Mouse (Mus musculus) thymus, postnatal 10 days (tissue): ENCODE measurements at regions not wholly inside any gene's neighbourhood (a gene's known extent, or its start where the extent isn't known, plus 50 kb on each side); places are given as distances from the start of the nearest gene placed in this dataset.

Experiments
- DNase-seq, 2 experiments: peaks; one replicate each; pipeline ENCODE4 v3.0.0; 2021; ENCODE audit warnings: low spot score in 2 of 2

DNA sequence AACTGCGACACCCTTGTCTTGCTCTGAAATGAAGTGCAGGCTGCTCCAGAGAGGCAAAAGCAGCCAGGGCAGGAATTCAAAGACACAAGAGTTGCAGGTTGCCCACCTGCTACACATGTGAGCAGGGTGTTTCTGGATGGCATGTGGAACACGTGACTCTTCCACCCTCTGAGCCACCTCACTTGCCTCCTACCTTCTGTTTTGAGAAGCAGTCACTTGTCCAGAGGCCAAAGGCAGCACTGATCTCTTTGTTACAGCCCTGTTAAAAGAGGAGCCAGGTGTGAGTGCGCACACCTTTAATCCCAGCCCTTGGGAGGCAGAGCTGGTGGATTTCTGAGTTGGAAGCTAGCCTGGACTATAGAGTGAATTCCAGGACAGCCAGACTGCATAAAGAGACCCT lies 79.7 kb upstream of the Tle3 start:
- no peak for DNase-seq

DNA sequence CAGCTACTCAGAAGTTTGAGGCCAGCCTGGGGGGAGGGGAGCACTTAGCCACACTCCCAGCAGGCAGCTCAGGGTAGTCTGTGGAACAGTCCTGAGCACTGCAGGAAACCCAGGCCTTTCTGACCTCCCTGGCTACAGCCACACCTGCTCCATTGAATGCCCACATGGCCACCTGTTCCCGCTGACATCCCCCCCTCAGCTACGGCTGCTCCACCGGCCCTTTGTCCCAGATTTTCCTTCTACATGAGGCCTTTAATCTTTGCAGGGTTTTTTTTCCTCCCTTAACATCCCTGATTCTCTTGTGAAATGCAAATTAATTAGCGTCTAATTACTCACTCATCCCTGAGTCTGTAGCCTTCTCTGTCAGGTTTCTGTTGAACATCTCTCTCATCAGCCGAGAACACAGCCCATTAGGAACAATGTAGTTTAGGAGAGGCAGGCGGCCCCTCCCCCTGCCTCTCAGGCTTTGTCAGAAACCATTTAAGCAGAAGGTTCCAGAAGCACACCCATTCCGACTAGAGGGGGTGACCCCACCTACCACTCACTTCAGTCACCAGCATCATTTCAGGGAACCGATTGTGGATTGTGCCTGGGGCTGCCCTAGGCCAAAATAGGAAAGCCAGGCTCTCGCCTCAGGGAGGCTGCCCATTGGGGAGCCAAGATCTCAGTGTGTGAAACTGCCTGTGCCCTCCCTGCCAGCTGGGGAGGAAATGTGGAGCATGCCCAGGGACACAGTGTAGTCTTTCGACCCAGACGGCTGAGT lies 78.8 kb upstream of the Tle3 start:
- DNase-seq = no peak

DNA sequence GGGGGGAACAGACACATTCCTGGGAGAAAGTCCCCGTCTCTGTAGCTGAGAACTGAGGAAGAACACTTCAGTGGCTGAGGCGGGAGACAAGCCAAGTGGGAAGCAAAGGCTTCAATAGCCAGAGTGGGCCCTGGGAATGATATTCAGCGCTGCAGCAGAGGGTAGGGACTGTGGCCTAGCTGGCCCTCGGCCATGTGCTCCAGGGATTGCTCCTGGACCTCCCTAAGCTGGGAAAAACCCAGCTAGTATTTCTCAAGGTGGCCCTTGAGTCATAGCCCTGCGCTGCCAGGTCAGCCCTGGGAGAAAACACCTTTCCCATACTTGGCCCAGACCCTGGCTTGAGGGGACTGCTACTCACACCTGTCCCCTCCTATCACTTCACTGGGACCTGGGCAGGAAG lies 77.2 kb upstream of the Tle3 start:
- DNase-seq = no peak

DNA sequence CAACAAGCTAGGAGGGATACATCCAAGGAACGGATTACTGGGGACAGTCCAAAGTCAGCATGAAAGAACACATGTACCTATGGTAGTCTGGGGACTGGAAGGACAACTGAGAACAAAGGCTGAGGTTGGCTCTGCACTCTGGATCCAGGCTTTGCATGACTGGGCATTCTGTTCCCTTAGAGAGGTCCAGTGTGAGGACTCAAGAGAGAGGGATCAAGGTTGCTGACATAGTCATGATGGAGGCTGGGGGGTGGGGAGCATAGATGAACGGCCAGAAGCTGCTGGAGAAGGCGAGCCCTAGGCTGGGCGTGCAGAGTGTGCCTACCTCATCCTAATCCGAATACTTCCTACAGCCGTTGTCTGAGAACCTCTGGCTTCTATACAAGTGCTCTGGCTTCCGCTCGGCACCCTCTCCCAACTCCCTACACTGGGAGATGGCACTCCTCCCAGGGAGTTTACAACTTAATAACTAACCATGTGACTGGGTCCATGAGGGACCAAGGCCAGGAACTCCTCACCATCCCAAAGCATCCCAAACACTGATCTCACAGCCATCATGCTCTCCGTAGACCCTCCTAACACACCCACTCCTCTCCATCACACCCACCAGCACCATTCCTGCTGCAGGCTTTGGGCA lies 75.7 kb upstream of the Tle3 start:
- no peak for DNase-seq

DNA sequence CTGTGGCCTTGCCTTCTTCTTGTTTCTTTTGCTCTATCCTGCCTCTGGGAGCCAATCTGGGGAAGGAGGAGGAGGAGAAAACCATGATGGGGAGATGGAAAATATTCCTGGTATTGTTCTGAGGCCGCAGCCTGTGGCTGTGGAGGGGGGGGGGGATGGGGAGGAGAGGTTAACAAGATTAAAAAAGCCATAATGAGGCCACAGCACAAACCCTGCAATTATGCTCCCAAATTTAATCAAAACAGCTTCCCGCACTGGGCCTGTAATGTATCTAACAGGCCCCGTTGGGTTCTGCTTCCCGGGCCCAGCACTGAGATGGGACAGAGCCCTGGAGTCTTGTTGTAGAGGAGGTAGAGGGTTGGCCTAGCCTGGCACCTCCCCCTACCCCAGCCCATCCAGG lies 74.8 kb upstream of the Tle3 start:
- no peak for DNase-seq

DNA sequence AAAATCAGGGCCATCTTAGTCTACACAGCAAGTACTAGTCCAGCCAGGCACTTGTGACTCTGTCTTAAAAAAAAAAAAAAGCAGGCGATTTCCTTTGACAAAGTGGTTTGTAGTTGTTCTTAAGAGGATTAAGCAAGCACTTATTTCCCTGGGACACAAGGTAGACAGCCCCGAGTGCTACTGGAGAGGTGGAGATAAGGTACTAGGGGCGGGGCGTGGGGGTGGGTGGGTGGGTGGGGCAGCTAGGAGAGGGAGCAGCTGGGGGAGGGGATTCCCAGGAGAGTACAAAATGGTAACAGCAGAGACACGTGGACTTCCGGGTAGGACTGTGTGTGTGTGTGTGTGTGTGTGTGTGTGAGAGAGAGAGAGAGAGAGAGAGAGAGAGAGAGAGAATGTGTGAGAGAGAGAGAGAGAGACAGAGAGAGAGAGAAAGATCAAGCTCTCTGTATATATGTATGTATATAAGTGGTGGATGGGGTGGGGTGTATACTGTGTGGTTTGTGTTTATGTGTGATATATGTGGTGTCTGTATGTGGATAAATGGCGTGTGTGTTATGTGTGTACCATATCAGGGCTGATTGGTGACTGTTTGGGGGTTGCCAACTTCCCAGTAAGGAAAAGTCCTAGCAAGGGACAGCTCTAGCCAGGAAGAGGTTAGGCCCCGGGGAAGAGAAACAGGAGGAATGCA lies 72.1 kb upstream of the Tle3 start:
- DNase-seq = no peak

DNA sequence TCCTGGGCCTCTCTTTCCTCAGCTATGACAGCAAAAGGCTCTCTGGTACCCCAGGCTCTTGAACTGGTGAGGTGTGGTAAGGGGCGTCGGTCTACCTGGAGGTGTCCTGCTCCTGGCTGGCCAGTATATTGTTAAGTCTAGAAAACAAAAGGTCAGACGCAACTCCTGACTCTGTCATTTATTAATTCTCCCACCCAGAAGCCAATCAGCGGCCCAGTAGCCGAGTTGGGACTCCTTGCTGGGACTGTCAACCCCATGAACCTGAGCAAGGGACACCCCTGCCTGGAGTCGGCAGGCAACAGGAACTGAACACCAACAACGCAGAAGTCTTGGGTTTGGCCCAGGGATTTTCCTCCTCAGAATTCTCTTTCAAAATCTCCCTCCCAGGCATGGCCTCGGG lies 71.1 kb upstream of the Tle3 start:
- DNase-seq = no peak

DNA sequence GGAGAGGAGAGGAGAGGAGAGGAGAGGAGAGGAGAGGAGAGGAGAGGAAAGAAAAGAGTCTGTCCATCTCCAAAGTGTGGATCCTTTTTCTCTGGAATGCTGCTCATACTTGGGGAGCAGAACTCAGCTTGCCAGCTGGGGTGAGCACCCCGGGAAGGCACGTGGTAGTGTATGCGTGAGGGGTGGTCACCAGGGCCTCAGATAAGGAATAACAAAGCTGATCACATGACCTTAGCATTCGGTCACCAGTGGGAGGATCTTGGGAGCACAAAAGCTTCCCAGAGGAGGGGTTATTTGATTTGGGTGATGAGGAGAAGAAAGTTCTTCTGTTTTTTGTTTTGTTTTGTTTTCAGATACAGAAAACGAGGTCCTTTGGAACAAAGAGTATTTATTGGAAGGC lies 69.4 kb upstream of the Tle3 start:
- DNase-seq = no peak

DNA sequence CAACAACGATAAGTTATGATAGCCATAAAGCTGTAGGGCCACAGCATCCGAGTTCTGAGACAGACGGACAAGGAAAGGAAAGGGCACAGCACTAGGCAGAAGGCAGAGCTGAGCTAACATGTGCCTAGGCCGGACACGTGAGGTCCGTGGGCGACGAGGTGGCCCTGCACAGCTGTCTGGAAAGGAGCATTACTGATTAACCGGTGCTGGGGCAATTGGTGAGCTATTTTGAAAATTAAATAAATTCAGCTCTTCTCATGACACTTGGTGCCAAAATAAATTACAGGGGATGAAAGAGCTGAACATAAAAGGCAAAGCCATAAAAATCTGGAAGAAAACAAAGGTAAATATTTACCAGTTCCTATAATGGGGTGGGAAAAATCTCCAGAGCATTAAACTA lies 65.9 kb upstream of the Tle3 start:
- DNase-seq = no peak

DNA sequence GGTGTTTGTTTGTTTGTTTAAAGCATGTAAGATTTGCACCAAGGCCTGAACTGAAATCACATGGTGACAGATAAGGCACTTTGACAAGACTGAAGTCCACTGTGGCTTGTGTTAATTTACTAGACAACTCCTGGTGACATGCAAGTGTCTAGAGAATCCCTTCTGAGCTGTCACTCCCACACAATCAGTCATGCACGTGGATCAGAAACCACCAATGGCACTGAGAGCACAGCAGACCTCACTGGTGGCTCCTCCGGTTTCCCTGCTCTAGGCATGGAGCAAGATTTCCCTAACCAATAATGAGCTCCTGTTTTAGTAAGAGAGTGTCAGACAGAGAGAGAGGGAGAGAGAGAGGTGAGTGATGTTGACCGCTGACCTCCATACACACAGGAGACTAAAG lies 63.1 kb upstream of the Tle3 start:
- DNase-seq = no peak

DNA sequence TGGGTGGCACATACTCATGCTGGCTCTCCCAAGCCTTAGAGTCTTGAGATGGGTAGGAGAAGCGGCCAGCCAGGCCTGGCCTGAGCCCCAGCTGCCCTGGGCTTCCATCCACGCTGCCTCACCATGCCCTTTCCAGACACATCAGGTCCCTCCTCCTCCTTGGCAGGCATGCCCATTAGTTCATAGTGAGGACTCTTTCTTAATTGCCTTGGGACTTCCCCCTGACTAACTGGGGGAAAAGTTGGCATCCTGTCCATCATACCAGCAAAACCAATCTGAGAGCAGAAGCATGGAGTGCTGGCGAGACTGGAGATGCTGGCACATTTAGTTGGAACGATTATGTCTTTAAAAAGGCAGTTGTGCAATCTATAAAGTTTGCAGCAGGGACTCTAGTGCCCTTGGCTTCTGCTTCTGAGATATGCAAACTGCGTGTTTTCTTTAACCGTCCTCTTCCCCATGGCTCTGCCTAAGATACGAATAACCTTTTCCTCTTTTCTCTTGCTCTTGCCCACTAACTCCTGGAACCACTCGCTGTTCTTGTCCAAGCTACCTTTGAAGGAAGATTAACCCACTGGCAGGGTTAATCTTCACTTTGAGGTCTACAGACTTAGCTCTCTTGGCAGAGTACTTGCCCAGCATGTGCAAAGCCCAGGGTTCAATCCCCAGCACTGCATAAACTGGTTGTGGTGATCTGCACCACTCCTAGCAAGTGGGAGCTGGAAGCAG lies 62.2 kb upstream of the Tle3 start:
- no peak for DNase-seq

DNA sequence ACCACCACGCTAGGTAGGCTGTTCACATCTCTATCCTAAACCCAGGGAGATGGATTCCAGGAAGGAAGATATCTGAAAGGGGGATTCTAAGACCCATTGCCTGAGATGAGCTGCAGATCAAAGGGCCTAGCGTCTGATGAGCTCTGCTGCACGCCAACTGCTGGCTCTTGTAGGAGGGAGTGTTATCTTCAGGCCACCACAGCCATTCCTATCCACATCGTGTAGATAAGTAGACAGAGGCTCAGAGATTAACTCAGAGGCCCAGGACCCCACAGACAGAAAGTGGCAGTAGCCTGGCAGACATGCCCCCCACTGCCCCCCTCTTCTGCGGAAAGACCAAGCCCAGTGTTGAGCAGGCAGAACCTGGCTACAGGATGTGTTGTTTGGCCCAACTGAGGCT lies 61.6 kb upstream of the Tle3 start:
- no peak for DNase-seq

DNA sequence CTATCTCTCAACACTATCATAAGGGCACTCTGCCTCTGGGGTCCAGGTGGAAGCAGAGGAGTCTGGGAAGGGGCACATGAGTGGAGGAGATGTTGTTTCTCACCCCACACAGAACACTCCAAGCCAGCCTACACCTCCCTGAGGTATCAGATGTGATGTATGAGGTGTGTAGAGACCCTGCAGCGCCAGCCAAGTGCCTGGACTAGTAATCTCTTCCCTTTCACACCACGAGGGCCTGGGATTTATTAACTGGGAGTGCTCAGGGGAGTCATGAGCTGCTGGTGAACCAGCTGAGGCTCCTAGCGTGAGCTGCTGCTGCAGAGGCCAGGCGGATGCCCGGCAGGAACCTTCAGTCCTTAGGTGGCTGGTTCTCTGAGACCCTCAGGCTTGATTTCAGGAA lies 60.6 kb upstream of the Tle3 start:
- DNase-seq = no peak

DNA sequence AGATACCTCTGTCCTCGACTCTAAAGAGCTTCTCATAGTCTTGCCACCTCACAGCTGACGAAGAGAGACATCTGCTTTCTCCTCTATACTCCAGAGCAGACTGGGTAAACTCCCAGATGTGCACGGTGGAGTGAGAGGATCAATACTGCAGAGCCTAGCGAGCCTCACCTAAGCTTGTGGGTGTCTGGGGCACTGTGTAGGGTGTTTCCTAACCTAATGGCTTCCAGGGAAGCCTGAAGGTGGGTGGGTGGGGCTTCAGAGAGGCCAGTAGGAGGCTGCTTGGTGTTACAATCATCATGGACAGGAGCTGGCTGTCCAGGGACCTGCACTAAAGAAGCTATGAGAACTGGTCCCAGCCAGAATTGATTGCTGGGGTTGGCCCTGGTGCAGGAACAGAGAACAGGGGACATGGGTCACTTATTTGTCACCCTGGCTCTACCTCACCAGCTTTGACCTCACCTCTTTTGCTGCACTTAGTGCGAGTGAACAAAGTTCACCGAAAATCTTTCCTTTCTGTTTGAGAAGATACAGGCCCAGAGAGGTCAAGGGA lies 57.5 kb upstream of the Tle3 start:
- no peak for DNase-seq

DNA sequence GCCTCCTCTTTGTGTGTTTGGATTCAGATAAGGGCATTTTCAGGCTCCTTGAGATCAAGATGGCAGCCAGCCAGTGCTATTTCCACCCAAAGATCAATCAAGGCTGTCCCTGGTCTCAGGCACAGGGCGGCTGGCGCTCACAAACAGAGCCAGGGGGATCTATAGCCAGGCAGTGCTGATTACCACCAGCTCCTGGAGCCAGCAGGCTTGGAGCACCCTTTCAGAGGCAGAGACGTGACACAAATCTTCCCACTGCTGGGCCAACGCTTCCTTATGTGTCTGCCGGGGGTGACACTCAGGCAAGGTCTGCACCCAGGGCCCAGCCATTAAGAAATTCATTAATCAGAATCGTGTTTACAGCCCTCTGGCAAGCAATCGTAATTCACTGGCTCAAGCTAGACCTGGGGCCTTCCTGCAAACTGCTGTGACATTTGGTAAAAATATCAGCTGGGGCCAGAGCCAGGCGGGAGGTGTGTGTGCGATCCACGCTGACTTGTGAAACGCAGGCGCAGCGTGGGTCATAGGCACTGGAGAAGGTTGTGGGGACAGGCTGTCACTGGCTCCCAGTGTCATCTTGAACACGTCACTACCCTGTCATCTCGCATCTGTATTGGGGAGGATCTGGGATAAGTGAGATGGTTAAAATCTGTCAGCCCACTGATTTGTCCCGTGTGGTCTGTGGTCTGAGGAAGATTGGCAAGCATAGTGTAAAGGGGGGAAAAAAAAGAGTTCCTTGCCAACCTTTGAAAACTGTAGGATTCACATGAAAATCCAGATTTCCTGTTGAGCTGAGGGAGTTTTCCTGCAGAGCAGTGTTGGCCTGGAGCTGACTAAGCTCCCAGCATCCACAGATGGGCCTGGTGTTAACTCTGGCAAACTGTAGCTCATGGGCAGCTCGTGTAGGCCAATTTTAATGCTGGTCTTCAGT lies 56.5 kb upstream of the Tle3 start:
- no peak for DNase-seq

DNA sequence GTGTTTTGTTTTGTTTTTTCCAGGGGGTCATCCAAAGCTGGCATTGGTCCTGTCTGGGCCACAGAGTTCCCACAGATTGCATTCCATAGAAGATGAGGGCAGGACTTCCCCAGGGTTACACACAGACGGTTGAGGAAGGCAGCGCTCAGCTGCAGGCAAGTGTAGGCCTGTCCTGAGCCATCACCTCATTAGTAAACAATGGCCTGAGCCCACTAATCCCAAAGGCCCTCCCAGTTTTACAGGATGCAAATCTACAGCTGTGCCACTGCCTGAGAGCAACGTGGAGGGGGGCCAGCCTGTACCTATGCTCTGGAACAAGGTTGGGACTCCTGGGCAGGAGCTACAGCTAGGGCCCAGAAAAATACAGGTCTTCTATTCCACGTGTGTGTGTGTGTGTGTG lies 55.7 kb upstream of the Tle3 start:
- no peak for DNase-seq

DNA sequence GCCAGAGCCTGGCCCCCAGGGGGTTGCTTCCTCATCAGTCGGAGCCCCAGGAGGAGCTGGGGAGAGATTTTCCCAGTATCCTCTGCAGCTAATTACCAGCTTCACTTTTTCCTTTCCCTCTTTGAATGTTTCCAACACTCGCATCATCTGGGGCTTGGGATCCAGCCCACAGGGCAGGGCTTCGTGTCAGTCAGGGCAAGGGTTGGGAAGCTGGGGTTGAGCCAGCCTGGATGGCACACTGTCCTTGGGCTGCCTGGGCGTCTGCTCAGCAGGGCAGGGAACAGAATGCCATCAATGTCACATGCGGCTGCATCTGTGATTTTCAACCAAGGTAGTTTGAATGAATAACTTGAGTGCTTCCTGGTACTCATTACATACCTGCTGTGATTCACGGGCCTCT lies 52.4 kb upstream of the Tle3 start:
- DNase-seq = no peak

DNA sequence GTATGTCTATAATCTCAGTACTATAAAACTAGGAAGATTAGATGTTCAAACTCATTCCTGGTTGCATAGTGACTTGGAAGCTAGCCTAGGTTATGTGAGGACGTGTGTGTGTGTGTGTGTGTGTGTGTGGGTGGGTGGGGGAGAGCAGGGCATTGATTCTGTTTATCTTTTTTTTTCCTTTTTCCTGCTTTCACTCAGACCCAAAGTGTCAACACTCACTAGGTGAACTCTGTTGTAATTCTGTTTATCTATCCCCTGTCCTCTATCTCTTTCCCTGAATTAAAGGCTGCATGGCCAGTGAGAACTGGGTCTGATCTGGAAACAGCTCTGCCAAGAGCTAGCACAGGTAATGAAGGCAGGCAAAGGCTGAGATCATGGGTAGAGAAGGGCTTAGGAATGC lies 50.9 kb upstream of the Tle3 start:
- no peak for DNase-seq

DNA sequence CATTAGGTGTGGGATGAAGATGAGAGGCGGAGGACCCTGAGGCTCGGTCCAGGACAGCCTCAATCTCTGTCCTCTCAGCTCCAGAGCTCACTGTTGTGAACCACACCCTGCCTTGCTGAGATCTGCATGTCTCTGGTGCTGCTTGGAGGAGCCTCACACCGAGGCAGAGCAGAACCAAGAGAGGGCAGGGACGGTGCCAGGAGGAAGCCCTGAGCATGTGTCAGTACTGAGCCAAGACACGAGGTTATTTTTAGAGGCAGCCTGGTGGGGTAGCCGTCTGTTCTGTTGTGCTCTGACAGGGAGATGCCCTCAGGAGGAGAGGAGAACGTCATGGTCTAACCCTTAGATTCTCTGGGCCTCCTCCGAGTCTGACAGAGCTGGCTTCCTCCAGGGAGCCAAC lies 50.3 kb upstream of the Tle3 start:
- no peak for DNase-seq

DNA sequence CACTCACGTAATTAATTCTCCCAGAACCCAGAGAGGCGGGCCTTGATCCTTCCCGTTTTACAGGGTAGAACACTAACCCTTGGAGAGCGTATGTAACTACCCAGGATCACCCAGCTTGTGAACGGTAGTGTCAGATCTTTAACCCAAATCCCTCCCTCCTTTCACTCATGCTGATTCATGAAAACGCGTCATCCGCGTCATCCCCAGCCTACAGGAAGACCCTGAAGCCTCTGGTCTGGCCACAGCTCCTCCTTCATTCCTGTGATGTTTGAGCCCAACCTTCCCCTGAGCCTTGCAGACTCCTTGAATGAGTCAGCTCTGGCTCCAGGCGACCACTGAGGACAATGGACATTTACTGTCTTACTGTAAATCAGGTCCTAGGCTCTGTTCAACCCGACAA lies 49.8 kb upstream of the Tle3 start:
- peak; percentile 18 to 32 for DNase-seq
